Mouse (Mus musculus) inflammation-experienced regulatory T-cells (primary cell): Measurements from ENCODE around the gene Galntl6. TPM values are rescaled to one million over a fixed set of nuclear protein-coding genes. Genes with fewer than 3 reads are reported as not detected.

Experiments used
- polyA plus RNA-seq, 2 experiments: library from polyadenylated mRNA; unstranded; fragments of 100-300 nt; shearing (Covaris generic); gene quantifications; one replicate each; pipeline ENCODE4 v1.2.1; 2017

Galntl6 gene
- under 1 TPM; 0.12 to 0.27 TPM for polyA plus RNA-seq

DNA sequence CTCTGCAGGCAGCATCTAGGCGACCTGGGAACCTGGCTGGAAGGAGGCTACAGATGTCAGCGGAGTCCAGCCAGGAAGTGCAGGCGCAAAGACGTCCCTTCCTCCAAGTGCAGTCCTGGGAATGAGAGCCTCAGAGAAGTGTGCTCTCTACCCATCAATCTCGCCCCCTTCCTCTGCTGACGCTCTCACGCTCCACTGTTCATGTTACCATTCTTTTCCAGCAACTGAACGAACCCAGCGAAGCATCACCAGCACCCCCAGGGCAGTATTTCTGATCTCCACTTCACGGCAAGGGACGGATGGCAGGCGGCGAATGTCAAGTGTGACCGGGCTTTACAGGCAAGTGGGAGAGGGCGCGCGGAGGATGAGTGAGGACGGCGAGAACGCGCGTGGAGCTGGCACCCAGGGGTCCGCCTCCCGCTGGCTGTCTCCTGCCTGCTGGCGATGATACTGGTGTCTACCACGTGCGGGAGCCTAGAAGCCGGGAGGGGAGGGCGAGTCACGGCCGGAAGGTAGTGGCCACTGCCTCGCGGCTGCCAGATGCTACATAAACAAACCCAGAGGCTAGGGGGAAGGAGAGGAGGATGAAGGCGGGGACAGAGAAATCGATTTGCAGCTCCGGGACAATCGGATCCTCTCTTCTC is at the start of gene Galntl6:
Gene Galntl6 (minus strand): TSS at position 445 of the 644 bp plus-strand sequence.

DNA sequence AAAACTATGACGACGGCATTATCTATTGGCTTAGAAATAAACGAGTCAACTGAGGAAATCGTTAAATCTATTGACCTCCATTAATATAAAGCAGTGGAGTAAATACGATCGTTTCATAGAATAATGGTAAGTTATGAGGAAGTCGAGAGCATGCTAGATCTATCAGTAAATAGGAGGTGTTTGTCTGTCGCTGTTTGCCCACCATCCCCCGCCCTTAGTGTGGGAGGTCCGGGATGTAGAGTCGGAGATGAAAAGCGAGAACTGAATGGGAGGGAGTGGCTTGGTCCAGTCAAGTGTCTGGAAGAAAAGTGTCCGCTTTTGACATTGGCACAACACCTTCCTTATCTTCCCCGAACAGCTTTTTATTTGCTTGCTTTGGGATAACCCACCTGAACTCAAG is 763 bp downstream of the Galntl6 start, which contains the start of gene BC030500:
Gene BC030500 (plus strand): TSS at position 79 of the 400 bp plus-strand sequence.

Other genes starting within 250 kb of the Galntl6 start
- not detected for gene BC030500, start 885 bp downstream of the Galntl6 start, polyA plus RNA-seq